Mouse (Mus musculus): ENCODE measurements at regions not wholly inside any gene's neighbourhood (a gene's known extent, or its start where the extent isn't known, plus 50 kb on each side); places are given as distances from the start of the nearest gene placed in this dataset.
A peak's percentile ranks its signal among the peaks of the same experiment; 100 is the strongest.
"Not testable (repeated sequence)": the region's sequence is repeated elsewhere in the genome, so short reads cannot be mapped to it uniquely, and the experiment has no call there.

DNA sequence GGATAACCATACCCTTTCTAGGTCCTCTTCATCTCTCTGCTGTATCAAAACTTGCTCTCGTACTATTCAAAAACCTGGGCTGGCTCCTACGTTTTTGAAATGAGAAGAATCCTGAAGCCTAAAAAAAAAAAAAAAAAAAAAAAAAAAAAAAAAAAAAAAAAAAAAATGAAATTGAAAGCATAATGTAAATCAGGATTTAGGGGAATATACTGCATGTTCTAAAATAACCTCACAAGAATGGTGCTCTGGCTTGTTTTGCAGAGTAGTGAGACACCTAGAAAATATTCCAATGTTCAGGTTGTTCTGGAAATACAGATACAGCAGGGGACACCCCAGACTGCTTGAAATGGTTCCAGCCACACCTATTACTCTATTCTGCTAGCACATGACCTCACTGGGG, 442.0 kb downstream of the Lmo7 start:
- no peak for DNase-seq

DNA sequence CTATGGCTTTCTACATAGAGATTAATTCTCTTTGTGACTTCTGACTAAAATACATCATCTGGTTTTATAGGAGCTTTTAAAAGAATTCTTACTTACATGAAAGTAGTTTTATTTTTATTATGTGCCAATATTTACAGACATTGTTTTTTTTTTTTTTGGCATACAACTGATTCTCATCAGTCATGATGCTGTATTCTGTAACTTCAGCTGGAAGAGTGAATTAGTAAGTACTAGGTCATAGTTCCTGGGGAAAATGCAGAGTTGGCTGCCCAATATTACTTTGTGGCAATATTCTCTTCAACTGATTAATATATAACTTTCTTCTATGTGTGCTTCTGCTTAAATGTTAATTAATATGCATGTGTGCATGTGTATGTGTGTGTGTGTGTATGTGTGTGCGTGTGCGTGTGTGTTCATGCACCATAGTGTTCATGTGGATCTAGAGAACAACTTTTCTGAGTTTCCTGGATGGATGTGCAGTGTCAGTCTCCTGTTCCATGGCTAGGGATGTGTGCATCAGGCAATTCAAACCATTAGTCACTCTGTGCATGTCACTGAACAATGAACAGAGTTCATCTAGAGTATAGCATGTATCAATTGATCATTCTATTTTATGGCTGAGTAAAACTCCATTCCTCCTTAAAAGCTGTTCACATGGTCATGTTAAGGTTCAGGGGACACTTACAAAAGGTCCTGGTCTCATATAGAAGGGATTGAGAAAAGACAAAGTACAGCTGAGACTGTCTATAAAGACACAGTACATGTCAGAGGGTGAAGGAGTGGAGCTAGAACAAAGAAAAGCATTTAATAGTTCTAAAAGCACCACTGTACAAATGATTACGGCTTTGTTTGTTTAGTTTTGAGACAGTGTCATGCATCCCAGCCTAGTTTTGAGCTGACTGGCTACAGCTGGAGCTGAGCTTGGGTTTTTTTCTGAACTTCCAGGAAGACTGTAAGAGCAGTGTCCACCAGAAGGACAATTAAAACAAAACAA, 431.8 kb downstream of the Lmo7 start:
- DNase-seq = no peak

DNA sequence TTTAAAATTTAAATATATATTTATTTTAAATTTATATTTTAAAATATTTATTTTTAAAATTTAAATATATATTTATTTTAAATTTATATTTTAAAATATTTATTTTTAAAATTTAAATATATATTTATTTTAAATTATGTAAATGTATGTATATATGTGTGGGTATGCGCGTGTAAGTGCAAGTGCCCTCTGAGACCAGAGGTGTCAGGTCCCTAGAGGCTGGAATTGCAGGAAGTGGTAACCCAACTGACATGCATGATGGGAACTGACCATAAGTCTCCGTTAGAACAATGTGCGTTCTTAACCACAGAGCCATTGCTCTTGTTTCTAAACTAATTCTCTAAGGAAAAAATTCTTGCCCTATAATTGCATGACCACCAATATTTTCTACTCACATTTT, 420.7 kb downstream of the Lmo7 start:
- DNase-seq = not testable (repeated sequence)

DNA sequence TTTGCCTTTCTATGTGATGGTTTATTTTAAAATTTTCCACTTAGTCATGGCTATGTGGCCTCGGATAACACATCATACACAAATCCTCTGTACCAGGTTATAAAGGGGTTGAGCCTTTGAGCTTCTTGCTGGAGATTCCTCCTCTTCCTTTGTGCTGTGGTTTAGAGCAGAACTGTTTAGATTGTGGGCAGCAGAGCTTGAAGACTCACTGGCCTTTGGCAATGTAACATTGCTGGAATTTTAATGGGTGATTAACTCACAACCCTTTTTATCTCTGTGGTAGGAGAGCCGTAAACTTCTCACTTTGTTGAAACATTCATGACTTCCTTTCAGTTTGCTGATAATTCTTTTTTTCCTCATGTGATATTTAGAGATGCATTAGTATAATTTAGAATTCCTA, 413.0 kb downstream of the Lmo7 start:
- no peak for DNase-seq

DNA sequence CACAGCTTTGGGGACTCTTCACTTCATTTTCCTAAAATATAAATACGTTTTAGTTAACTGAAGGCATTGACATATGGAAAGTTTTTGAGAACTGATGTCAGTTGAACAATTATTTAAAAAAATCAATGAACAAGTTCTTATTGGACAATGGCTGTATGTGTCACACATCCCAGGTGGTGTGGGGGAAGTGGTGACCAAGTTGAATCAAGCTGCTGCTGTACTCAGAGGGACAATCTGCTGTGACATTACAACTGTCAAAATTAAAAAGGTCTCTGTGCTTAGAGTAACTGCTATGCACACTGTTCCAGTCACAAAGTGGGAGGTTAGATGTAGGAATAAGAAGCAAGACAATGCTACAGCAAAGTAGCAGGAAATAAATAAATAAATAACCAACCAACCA, 409.2 kb downstream of the Lmo7 start:
- no peak for DNase-seq

DNA sequence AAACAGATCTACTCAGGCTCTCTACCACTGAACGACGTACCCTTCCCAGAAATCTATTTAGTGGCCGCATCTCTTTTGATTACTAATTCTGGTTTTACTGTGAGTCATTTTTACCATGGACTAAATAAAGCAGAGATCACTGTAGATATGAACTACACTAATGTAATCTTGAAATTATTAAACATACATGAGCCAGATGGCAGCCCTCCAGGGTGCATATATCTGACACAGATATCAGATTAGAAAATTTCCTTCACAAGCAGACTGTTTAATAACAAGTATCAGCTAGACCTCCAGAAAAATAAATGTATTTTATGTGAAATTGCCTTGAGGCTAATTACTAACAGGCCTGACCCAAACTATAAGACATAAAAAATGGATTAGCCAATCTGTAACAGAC, 388.4 kb downstream of the Lmo7 start:
- no peak for DNase-seq

DNA sequence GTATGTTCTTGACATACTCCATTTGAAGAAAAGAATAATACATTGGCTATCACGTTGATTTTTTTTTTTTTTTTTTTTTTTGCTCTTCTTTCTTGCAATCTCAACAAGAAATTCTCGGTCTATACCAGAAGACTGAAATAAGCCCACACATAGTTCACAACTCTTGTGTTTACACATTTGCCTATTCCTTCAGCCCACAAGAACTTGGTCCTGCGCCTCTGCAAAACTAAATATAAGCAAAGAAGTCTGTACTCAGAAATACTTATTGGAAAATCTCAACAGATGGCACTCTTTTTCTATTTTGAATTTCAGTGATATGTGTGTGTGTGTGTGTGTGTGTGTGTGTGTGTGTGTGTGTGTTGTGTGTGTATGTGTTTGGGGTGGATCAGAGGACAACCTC, 376.4 kb downstream of the Lmo7 start:
- no peak for DNase-seq

DNA sequence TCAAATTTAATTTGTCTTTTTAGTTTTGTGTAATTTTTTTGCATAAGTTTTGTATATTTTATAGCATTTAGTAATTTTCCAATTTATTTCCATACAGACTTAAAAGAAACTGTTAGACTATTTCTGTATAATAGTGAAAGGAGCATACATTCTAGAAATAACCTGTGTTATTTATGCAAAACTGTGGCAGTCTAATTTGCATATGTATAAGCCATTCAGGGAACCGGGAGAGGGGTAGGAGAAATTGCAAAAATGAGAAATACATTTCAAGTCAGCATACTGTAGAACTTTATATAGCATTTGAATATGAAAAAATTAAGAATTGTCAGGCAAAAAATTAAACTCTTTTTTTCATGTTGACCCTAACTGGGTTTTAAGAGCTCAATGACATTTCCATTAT, 364.3 kb downstream of the Lmo7 start:
- DNase-seq = no peak

DNA sequence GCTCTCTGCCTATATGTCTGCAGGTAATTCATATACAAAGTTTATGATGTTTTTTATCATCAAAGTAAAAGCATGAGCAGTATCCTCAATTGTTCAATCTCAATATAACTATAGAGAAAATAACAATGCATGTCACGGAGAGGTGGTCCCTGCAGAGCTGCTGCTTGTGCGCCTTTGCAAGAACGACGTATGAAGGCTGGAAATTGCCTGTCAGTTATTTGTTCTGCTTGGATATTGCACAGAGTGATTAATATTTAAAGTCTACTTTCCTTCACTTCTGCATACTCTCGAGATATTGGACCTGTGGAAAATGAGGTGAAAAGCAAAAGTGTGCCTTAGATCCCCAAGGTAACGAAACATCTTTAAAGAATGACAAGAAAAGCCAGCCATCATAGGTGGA, 362.8 kb downstream of the Lmo7 start:
- DNase-seq = no peak

DNA sequence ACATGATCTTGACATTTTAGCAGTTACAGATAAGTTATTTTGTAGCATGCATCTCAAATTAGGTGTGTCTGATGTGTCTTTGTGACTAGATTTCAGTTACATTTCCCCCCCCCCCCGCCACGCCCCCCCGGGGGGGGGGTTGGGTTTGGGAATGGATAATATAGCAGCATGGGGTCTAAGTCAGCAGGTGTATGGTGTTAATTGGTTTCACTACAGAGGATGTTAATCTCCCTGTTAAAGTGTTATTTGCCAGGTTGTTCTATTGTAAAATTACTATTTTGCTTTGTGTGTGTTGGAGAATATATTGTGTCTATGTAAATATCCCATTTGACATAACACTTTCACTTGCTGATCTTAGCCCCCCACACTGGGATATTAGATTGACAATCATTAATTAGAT, 319.2 kb downstream of the Lmo7 start:
- DNase-seq = no peak

DNA sequence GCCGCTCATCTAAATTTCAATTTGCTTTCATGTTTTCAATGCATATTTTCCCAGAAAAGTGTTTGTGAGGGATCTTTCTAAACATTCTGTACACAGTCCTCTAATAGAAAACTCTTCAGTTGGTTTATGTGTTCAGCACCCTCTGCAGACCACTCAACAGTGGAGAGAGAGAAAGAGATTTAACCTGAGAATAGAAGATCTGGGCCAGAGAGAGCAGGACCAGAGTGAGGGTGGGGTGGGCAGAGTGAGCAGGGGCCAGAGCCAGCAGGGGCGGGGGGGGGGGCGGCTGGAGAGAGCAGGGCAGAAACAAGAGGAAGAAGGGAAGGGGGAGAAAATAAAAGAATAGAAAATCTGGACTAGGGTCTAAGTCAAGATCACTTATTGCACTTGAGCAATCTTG, 318.7 kb downstream of the Lmo7 start:
- no peak for DNase-seq

DNA sequence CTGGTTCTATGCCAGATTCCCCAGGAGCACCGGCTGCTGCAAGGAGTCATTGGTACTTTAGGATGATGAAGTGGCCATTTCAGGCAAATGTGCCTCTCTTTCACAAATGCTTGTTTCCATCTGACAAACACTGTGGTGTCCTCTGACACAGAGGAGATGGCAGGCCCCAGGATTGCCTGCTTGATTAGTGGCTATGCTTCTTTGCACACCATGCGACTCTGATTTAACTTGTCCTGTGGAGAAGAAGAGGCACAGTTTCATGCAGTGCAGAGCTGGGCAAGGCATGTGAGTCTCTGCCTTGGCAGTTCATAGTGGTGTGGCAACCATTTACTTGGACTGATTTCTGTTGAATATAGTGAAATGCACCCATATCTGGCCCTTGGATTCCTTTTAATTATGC, 308.4 kb downstream of the Lmo7 start:
- DNase-seq = no peak

DNA sequence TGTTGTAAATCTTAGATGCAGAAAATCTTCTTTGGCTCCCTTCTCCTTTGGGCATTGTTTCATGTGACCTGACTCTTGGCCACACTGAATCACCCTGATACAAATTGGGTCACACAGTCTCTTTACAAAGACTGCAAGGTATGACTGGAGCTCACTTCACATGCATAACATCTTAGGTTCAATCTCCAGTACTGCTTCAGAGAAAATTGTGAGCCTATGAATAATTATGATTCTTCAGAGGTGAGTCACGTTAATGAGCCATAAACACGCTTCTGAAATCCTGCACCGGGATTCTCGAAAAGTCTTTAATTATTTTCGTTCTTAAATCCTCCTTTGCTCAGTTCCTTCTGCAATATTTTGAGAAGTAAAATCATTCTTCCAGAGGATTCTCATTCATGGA, 307.7 kb downstream of the Lmo7 start:
- DNase-seq = no peak

DNA sequence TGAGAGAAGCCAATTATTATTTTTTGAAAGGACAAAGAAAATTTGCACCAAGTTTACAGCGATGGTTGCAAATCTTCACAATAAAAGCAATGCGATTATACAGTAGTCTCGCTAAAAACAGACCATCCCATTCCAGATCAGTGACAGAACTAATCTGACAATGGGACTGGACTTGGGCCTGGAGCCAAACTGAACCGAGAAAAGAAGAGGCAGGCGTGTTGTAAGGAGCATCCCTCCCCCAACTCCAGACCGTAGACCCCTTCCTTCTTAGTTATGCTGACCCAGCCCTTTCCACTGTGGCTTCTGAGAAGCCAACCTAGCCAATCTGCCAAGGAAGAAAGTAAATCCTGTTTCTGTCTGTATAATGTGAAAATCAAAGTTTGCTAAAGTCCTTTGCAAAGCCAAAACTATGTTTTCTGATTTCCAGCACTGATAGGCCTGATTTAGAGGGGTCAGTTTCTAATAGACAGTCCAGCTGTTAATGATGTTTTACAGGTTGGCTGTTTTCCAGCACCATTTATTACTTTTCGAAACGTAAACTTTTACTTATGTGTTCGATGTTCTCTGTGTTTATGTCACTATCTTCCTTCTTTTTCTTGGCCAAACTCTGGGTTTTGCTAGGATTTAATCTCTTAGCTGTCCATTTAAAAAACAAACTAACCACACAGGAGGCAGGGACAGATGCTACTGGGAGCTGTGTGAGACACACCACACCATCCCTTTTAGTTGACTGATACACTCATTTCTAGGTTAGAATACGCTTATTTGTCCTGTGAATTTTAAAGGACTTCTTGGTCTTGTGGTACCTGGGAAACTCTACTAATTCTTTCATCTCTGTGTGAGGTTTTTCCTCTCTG, 301.5 kb downstream of the Lmo7 start:
- no peak for DNase-seq

DNA sequence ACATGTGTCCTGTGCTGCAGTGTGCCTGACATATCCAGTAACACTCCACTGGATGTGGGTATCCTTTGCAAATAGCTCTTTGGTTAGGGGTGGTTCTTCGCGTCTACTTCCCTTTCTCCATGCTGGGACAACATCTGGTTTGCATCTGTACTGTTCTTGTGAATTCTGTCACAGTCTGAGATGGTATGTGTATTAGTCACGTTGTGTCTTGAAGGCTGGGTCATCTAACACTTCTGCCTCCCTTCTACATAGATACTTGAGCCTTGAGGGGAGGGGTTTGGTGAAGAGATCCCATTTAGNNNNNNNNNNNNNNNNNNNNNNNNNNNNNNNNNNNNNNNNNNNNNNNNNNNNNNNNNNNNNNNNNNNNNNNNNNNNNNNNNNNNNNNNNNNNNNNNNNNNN, 294.9 kb downstream of the Lmo7 start:
- no peak for DNase-seq

DNA sequence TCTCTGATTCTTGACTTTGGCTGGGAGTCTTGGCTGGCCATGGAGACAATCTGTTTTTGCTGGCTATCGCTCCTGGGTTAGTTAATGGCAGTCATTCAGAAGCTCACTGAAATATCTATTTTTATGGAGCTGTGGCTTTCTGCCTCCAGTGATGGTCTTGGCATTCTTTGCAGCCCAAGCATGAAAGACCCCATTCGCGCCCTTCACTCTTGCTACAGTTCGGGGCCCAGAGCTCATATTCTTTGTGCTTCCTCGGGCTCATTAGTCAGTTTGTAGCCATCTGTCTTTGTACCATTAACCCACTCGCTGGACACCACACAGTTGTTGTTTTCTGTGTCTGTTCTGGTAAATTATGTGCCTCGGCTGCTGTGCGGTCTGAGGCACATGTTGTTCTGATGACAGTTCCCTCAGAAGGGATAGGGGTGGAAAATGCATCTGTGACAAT, 290.4 kb downstream of the Lmo7 start:
- DNase-seq = peak; percentile 38 to 50

DNA sequence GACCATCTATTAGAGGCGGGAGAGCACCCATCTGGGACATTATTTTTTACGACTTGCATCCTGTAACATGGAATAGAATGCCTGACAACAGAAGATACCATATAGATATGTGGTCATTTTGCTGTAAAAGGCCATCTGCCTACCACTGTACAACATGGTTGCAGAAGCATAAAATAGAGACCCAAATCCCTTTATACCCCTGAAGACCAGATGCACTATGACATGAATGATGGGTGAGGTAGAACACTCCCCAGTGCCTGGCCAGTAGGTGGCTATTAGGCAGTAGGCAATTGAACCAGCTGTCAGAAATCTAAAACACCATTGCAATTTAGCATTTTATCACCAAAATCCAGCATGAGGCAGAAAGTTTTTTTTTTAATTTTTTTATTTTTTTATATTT, 289.6 kb downstream of the Lmo7 start:
- DNase-seq = no peak

DNA sequence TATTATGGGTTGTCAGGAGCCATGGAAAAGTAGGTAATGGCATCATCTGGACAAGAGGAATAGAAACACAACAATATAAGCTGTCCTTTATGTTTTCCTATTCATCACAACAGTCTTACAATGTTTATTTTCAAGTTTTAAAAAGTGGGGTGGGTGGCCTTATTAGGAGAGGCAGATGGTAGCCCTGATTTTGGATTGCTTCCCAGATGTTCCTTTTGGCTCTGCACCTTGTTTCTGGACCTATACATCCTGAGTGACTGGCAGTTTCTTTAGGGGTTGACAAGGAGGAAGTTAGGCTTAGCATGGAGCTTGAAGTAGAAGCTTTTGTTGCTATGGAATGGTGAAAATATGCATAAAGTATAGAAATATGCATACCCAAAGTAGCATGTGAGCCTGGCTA, 286.8 kb downstream of the Lmo7 start:
- no peak for DNase-seq

DNA sequence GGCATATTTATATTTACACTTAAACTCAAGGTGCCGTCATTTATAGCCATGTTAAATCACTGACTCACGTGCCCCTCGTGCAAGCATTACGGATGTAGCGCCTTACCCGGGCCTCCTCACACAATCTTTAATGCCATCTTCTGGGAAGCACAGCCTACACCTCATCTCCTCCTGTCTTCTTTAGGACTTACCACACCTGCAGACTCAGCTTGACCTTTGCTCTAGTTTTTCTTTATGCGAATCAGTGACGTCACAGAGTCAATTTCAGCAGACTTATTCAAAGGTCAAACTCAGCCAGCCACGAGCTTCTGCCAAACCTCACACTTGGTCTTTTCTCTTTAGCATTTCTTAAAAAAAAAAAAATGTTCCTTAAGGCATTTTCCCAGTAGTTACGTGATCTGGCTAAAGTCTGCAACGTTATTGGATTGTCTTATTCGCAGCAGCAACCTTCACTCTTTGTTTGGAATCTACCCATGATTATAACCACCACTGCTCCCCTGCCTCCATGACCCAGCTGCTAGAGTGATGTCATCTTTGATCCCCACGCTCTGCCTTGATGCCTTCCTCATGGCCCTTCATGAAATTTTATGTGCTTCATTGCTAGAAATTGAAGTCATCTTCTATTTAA, 285.3 kb downstream of the Lmo7 start:
- DNase-seq = peak in 1 of 2 experiments; percentile 6

DNA sequence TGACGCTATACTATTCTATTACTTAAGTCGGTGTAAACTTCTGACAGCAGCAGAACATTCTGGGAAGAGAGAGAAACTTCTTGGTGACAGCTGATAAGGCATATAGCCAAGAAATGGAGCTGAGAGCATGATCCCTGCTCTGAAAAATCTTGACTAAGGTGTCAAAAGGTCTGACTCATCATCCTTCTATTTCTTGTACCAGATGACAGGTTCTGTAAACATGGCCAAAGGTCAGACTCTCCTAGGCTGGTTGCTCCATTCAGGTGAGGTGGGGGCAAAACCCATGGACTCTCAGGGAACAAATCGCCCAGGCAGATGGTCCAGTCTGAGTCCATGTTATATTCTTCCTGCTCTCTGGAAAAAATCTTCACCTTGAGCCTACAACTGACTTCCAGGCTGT, 283.5 kb downstream of the Lmo7 start:
- no peak for DNase-seq

DNA sequence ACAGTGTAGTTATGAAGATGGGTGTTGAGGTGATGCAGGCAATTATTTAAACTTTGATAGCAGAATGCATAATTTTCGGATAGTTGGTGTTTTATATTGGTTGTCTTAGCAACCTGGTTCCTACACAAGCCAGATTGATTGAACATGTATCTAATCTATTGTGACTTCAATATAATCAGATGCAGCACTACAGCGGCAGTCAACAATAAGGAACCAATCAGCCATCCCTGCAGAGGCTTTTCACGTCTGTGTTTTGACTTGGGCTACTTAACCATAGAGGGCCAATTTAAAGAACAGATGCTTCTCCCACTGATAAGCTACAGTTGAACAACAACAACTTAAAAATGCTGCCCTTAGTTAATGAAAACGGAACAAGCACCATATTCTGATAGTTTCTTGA, 267.8 kb downstream of the Lmo7 start:
- DNase-seq = no peak

DNA sequence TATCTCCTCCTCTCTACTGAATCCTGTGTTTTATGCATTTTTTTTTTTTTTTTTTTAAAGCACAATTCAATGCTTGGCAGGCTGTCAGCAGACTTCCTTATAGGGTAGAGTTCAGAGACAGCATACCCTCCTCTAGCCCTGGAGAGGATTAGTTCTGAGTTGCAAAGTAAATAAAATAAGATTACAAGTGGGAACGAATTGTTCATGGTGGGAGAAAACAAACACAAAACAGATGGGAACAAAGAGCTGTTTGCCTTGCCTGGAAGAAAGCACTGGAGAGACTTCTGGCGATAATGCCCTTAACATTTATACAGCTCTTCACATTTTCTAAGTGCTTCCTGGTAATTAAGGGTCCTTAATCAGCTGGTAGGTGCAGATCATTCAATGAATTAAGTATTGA, 254.6 kb downstream of the Lmo7 start:
- no peak for DNase-seq

All from heart, adult 18-20 months (tissue).